Comparison of ENCODE assay signal across 8 mouse cellular contexts in the genomic region with DNA sequence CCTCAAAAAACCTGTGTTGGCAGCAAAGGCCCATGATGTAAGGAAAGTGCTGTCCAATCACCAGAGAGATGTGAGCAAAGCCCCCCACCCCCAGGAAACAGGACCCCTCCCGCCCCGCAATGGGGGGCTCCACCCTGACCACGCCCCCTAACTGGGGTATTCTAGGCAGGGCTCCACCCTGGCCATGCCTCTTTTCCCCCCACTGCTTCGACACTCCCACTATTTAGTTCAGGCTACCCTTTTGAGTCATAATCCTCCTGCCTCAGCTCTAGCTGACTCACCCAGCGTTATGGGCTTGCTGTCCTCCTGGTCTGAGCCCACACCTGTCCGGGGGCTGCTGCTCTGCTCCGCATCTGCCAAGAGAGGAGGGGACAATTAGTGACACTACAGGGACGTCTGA. TPM values are rescaled to one million over a fixed set of nuclear protein-coding genes. Genes with fewer than 3 reads are reported as not detected.
DNase-seq lines count a peak whose midpoint lies in the region; ATAC-seq and TF ChIP-seq lines count a peak whose summit lies in the region.

No protein-coding gene starts in this region.

- ATAC-seq in hindbrain, embryonic 13.5 days (ENCODE audit: low FRiP score): no peak
- no peak for ATAC-seq in liver, postnatal 0 days

- no peak for TF ChIP-seq CTCF in left cerebral cortex, adult 2 months (IDR thresholded peaks at IDR 0.05)
- TF ChIP-seq CTCF in liver, postnatal 0 days (IDR thresholded peaks at IDR 0.05; ENCODE audit: low read depth): no peak

- peak; percentile 65 for DNase-seq in cerebellum, adult 11-12 months
- no peak for DNase-seq in cerebellum, postnatal 36 days
- no peak for DNase-seq in left cerebral cortex, adult 2 months (ENCODE audit: extremely low spot score in 1 of 2, low spot score in 2 of 2)
- no peak for DNase-seq in left cerebral cortex, postnatal 14 days (ENCODE audit: low spot score in 2 of 2)
- no peak for DNase-seq in liver, postnatal 0 days
- no peak for DNase-seq in right cerebral cortex, postnatal 14 days
- DNase-seq in thymus, postnatal 10 days (ENCODE audit: low spot score in 2 of 2): no peak

- peaks cover 47% of the 10 kb centered on the region for H3K27me3 ChIP-seq in hindbrain, embryonic 13.5 days
- H3K27me3 ChIP-seq in liver, postnatal 0 days (ENCODE audit: insufficient read depth, low read length): peaks cover 4% of the 10 kb centered on the region; the same call in 1 of the 2 replicates

- intact Hi-C loops in left cerebral cortex, adult 2 months (cut with DNase I): no loop called here
- intact Hi-C loops in left cerebral cortex, postnatal 14 days (cut with DNase I): no loop called here

- TF ChIP-seq EP300 in liver, postnatal 0 days (IDR thresholded peaks at IDR 0.05; ENCODE audit: low read depth): no peak

- H3K4me1 ChIP-seq in hindbrain, embryonic 13.5 days (replicated peaks): peaks cover 88% of the 10 kb centered on the region
- peaks cover 68% of the 10 kb centered on the region for H3K4me1 ChIP-seq in liver, postnatal 0 days (ENCODE audit: insufficient read depth)

- 13% methylated on average over 8 of the region's 8 CpGs for WGBS in hindbrain, embryonic 13.5 days
- 18% methylated on average over 8 of the region's 8 CpGs for WGBS in liver, postnatal 0 days (ENCODE audit: insufficient replicate concordance)

- H3K4me2 ChIP-seq in hindbrain, embryonic 13.5 days: 0 out of 2 replicates have a peak overlapping the region, but pooled peaks have one; percentile 4
- no peak overlapping the region for H3K4me2 ChIP-seq in liver, postnatal 0 days (ENCODE audit: low read depth, low read length)

- no peaks in the 10 kb centered on the region for H3K9me3 ChIP-seq in hindbrain, embryonic 13.5 days
- H3K9me3 ChIP-seq in liver, postnatal 0 days (ENCODE audit: low read length): no peaks in the 10 kb centered on the region

- no peak overlapping the region for H3K9ac ChIP-seq in hindbrain, embryonic 13.5 days
- 0 out of 2 replicates have a peak overlapping the region, but pooled peaks have one; percentile 1 for H3K9ac ChIP-seq in liver, postnatal 0 days (replicated peaks)

- H3K36me3 ChIP-seq in hindbrain, embryonic 13.5 days: peaks cover 50% of the 10 kb centered on the region
- H3K36me3 ChIP-seq in liver, postnatal 0 days (replicated peaks; ENCODE audit: insufficient read depth, low read length): peaks cover 10% of the 10 kb centered on the region; the same call in 1 of the 2 replicates

- H3K4me3 ChIP-seq in left cerebral cortex, adult 2 months: no peak overlapping the region
- H3K4me3 ChIP-seq in hindbrain, embryonic 13.5 days: no peak overlapping the region
- H3K4me3 ChIP-seq in liver, postnatal 0 days (ENCODE audit: low read depth, low read length): no peak overlapping the region

- peak overlapping the region; percentile 61 for H3K27ac ChIP-seq in left cerebral cortex, adult 2 months
- no peak overlapping the region for H3K27ac ChIP-seq in hindbrain, embryonic 13.5 days
- peak overlapping the region; percentile 64 for H3K27ac ChIP-seq in liver, postnatal 0 days (ENCODE audit: low read depth)

RNA-seq across cellular contexts. Expression of gene Smim24, which starts 16.5 kb away (rescaled TPM):
- total RNA-seq in left cerebral cortex, adult 2 months (2021): 1 to 10 TPM; 1.3 to 1.4 TPM
- 1 to 10 TPM; 1.8 to 1.9 TPM for total RNA-seq in left cerebral cortex, postnatal 14 days (2021)
- polyA plus RNA-seq in hindbrain, embryonic 13.5 days (2015; fragmentation: Nextera tagmentation; extraction: Ambion mirVana): 1.8 TPM in 2 replicates
- 1.7 and 2.0 TPM in 2 replicates for polyA plus RNA-seq in liver, postnatal 0 days (2015; fragmentation: Nextera tagmentation; extraction: Ambion mirVana)

RNA-seq across cellular contexts. Expression of gene Gm48552, which starts 20.5 kb away (rescaled TPM):
- total RNA-seq in left cerebral cortex, adult 2 months (2021): 1 to 10 TPM; 5.1 to 7.1 TPM
- 1 to 10 TPM; 2.8 to 4.7 TPM for total RNA-seq in left cerebral cortex, postnatal 14 days (2021)
- 2.0 and 2.3 TPM in 2 replicates for polyA plus RNA-seq in hindbrain, embryonic 13.5 days (2015; fragmentation: Nextera tagmentation; extraction: Ambion mirVana)
- not detected in 2 replicates for polyA plus RNA-seq in liver, postnatal 0 days (2015; fragmentation: Nextera tagmentation; extraction: Ambion mirVana)

RNA-seq across cellular contexts. Expression of gene Gm48551, which starts 25.1 kb away (rescaled TPM):
- total RNA-seq in left cerebral cortex, adult 2 months (2021): 1 to 10 TPM; 2.0 to 3.4 TPM
- 1 to 10 TPM; 2.4 to 3.2 TPM for total RNA-seq in left cerebral cortex, postnatal 14 days (2021)
- 6.5 and 8.1 TPM in 2 replicates for polyA plus RNA-seq in hindbrain, embryonic 13.5 days (2015; fragmentation: Nextera tagmentation; extraction: Ambion mirVana)
- polyA plus RNA-seq in liver, postnatal 0 days (2015; fragmentation: Nextera tagmentation; extraction: Ambion mirVana): 0.40 and 0.70 TPM in 2 replicates

RNA-seq across cellular contexts. Expression of gene Dohh, which starts 25.1 kb away (rescaled TPM):
- total RNA-seq in left cerebral cortex, adult 2 months (2021): 10 to 100 TPM; 87.1 to 95.1 TPM
- total RNA-seq in left cerebral cortex, postnatal 14 days (2021): 10 to 100 TPM; 82.4 to 88.6 TPM
- 72.1 and 74.8 TPM in 2 replicates for polyA plus RNA-seq in hindbrain, embryonic 13.5 days (2015; fragmentation: Nextera tagmentation; extraction: Ambion mirVana)
- 39.3 and 42.1 TPM in 2 replicates for polyA plus RNA-seq in liver, postnatal 0 days (2015; fragmentation: Nextera tagmentation; extraction: Ambion mirVana)

RNA-seq across cellular contexts. Expression of gene Fzr1, which starts 31.0 kb away (rescaled TPM):
- total RNA-seq in left cerebral cortex, adult 2 months (2021): 10 to 100 TPM; 69.1 to 70.6 TPM
- total RNA-seq in left cerebral cortex, postnatal 14 days (2021): 10 to 100 TPM; 74.8 to 80.3 TPM
- 121 and 126 TPM in 2 replicates for polyA plus RNA-seq in hindbrain, embryonic 13.5 days (2015; fragmentation: Nextera tagmentation; extraction: Ambion mirVana)
- 69.7 and 74.6 TPM in 2 replicates for polyA plus RNA-seq in liver, postnatal 0 days (2015; fragmentation: Nextera tagmentation; extraction: Ambion mirVana)
